Mouse (Mus musculus) monocyte, adult 5-6 weeks (primary cell): ENCODE measurements around the gene Myh14. TPM values are rescaled to one million over a fixed set of nuclear protein-coding genes. Genes with fewer than 3 reads are reported as not detected.

ENCODE experiments used
- ATAC-seq: fragments of 153-309, 156-312 bp; replicated peaks from 2 replicates; pipeline ENCODE4 v1.8.0; 2017; ENCODE audit warnings: mild to moderate bottlenecking; ENCODE audit not compliant: low TSS enrichment, insufficient number of reproducible peaks, severe bottlenecking, poor library complexity, low FRiP score
- total RNA-seq: library from RNA; stranded (forward); fragments of 200-1000, 200-491, 200-594 nt; gene quantifications from 3 replicates; pipeline ENCODE4 v1.2.3, GENCODE M21; 2017

Gene Myh14
- total RNA-seq, 1 experiment from 2014 or later = not detected

GRCm38 (mm10) chr7:44563284-44563683, 107.4 kb downstream of the Myh14 start:
- ATAC-seq = no peak

GRCm38 (mm10) chr7:44560435-44561400, 109.9 kb downstream of the Myh14 start:
- ATAC-seq = peak; percentile 78

GRCm38 (mm10) chr7:44557629-44558028, 113.0 kb downstream of the Myh14 start:
- no peak for ATAC-seq

Other genes with a start within 250 kb of the Myh14 start
- gene Lrrc4b, start 241.8 kb downstream of the Myh14 start, total RNA-seq = not detected in 3 replicates
- gene Aspdh, start 205.5 kb downstream of the Myh14 start, total RNA-seq = not detected in 3 replicates
- gene Josd2, start 202.9 kb downstream of the Myh14 start, total RNA-seq = 12.9 to 40.9 TPM (median 17.1 TPM) in 3 replicates
- gene Emc10, start 174.3 kb downstream of the Myh14 start, total RNA-seq = 21.7 to 29.0 TPM (median 23.3 TPM) in 3 replicates
- gene Fam71e1, start 174.3 kb downstream of the Myh14 start, total RNA-seq = 2.0 TPM in 1 of 3 replicates, not detected in the others
- 10.7 TPM in 1 of 3 replicates, not detected in the others for gene Mybpc2, start 146.2 kb downstream of the Myh14 start, total RNA-seq
- gene Spib, start 138.8 kb downstream of the Myh14 start, total RNA-seq = 11.0 to 17.1 TPM (median 14.5 TPM) in 3 replicates
- gene Pold1, start 122.0 kb downstream of the Myh14 start, total RNA-seq = 16.1 to 42.8 TPM (median 23.8 TPM) in 3 replicates
- 140 to 243 TPM (median 153 TPM) in 3 replicates for gene Nr1h2, start 116.9 kb downstream of the Myh14 start, total RNA-seq
- gene Napsa, start 98.5 kb downstream of the Myh14 start, total RNA-seq = 162 to 248 TPM (median 207 TPM) in 3 replicates
- gene Kcnc3, start 80.2 kb downstream of the Myh14 start, total RNA-seq = 0.19 to 0.43 TPM (median 0.38 TPM) in 3 replicates
- not detected in 3 replicates for gene Izumo2, start 37.9 kb upstream of the Myh14 start, total RNA-seq
- 33.2 to 49.0 TPM (median 42.5 TPM) in 3 replicates for gene Vrk3, start 77.6 kb upstream of the Myh14 start, total RNA-seq
- gene Zfp473, start 80.2 kb upstream of the Myh14 start, total RNA-seq = 0.75 to 2.0 TPM (median 1.0 TPM) in 3 replicates
- 34.3 to 35.3 TPM (median 35.2 TPM) in 3 replicates for gene Nup62, start 145.2 kb upstream of the Myh14 start, total RNA-seq
- 1.1 to 5.2 TPM (median 3.7 TPM) in 3 replicates for gene Il4i1, start 145.5 kb upstream of the Myh14 start, total RNA-seq
- 1.1 to 2.8 TPM (median 2.8 TPM) in 3 replicates for gene Atf5, start 145.8 kb upstream of the Myh14 start, total RNA-seq
- gene Akt1s1, start 178.1 kb upstream of the Myh14 start, total RNA-seq = 11.6 to 33.0 TPM (median 13.0 TPM) in 3 replicates
- gene Tbc1d17, start 178.2 kb upstream of the Myh14 start, total RNA-seq = 33.8 to 69.8 TPM (median 57.7 TPM) in 3 replicates
- 68.9 to 89.5 TPM (median 71.5 TPM) in 3 replicates for gene Pnkp, start 186.3 kb upstream of the Myh14 start, total RNA-seq
- gene Ptov1, start 198.9 kb upstream of the Myh14 start, total RNA-seq = 7.2 to 11.9 TPM (median 7.4 TPM) in 3 replicates
- gene Med25, start 221.9 kb upstream of the Myh14 start, total RNA-seq = 8.2 to 15.1 TPM (median 8.9 TPM) in 3 replicates
- 10.8 to 19.1 TPM (median 16.1 TPM) in 3 replicates for gene Fuz, start 225.2 kb upstream of the Myh14 start, total RNA-seq